Mouse (Mus musculus): ENCODE results near the gene Slc17a8. TPM values are rescaled to one million over a fixed set of nuclear protein-coding genes. Genes with fewer than 3 reads are reported as not detected.
"Not testable (repeated sequence)": the region's sequence is repeated elsewhere in the genome, so short reads cannot be mapped to it uniquely, and the experiment has no call there.

Slc17a8 gene
- polyA plus RNA-seq, 1 experiment from 2014 or later, result 0.10 TPM

DNA sequence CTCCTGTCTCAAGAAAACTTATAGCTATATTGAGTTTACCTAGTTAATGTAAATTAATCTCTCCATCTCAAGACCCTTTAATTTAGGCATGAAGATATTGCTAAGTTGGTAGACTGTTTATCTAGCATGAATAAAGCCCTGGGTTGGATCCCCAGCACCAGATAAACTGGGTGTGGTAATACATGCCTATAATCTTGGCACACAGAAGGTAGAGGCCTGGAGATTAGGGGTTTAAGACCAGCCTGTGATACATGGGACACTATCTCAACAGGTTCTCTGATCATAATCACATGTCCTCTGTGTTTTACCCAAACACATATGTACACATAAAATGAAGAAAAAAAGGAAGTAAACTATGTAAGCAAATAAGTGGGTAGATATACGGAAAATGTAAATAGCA is 32.3 kb downstream of the Slc17a8 start:
- no peak for ATAC-seq (ENCODE audit: insufficient number of reproducible peaks, insufficient read depth, low FRiP score, low TSS enrichment)
- Histone ChIP-seq H3K4me3 (no peak overlapping the region), H3K4me2 (replicated peaks) (no peak overlapping the region), H3K9me3 (no peaks in the 10 kb centered on the region), H3K27me3 (no peaks in the 10 kb centered on the region), H3K9ac (no peak overlapping the region), H3K27ac (no peak overlapping the region), H3K4me1 (no peaks in the 10 kb centered on the region), H3K36me3 (no peaks in the 10 kb centered on the region)
- 93% methylated on average over 1 of the region's 1 CpGs for WGBS

- Histone ChIP-seq H3K27ac (no peak overlapping the region), H3K9ac (no peak overlapping the region), H3K9me3 (no peaks in the 10 kb centered on the region), H3K36me3 (no peaks in the 10 kb centered on the region), H3K4me1 (no peaks in the 10 kb centered on the region), H3K4me2 (replicated peaks) (no peak overlapping the region), H3K4me3 (no peak overlapping the region), H3K27me3 (no peaks in the 10 kb centered on the region)
- ATAC-seq (ENCODE audit: insufficient number of reproducible peaks, insufficient read depth, low FRiP score, low TSS enrichment), result no peak
- WGBS, result 89% methylated on average over 4 of the region's 4 CpGs
Measured at GRCm38 (mm10) chr10:89584709-89585108, 36.3 kb downstream of the Slc17a8 start.

- Histone ChIP-seq H3K9ac (no peak overlapping the region), H3K4me1 (no peaks in the 10 kb centered on the region), H3K36me3 (no peaks in the 10 kb centered on the region), H3K9me3 (no peaks in the 10 kb centered on the region), H3K4me3 (no peak overlapping the region), H3K27me3 (no peaks in the 10 kb centered on the region), H3K4me2 (replicated peaks) (no peak overlapping the region), H3K27ac (no peak overlapping the region)
- WGBS, result 88% methylated on average over 4 of the region's 4 CpGs
- ATAC-seq (ENCODE audit: insufficient number of reproducible peaks, insufficient read depth, low FRiP score, low TSS enrichment), result no peak
Measured at GRCm38 (mm10) chr10:89578801-89579200, 42.3 kb downstream of the Slc17a8 start.

DNA sequence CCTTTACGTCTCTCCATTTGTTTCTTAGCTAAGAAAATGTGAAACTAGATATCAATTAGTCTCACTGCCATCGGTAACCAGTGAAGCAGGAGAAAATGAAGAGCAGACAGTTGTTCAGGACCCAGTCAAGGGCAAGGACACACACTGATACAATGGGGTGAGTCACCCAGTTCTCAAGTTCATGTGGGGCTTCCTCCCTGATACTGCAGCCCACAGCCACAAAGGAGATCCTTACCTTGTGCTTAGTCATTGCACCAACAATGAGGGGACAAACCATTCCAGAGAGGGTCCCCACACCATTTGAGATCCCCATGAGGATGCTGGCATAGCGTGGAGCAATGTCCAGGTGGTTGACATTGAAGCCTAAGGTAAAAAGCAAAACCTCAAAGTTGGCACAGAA is 43.4 kb downstream of the Slc17a8 start:
- no peaks in the 10 kb centered on the region for H3K4me1 ChIP-seq
- H3K36me3 ChIP-seq, result no peaks in the 10 kb centered on the region
- no peak overlapping the region for H3K4me2 ChIP-seq (replicated peaks)
- no peak overlapping the region for H3K27ac ChIP-seq
- 81% methylated on average over 3 of the region's 3 CpGs for WGBS
- no peak overlapping the region for H3K9ac ChIP-seq
- no peaks in the 10 kb centered on the region for H3K9me3 ChIP-seq
- ATAC-seq (ENCODE audit: insufficient number of reproducible peaks, insufficient read depth, low FRiP score, low TSS enrichment), result no peak
- no peak overlapping the region for H3K4me3 ChIP-seq
- no peaks in the 10 kb centered on the region for H3K27me3 ChIP-seq

DNA sequence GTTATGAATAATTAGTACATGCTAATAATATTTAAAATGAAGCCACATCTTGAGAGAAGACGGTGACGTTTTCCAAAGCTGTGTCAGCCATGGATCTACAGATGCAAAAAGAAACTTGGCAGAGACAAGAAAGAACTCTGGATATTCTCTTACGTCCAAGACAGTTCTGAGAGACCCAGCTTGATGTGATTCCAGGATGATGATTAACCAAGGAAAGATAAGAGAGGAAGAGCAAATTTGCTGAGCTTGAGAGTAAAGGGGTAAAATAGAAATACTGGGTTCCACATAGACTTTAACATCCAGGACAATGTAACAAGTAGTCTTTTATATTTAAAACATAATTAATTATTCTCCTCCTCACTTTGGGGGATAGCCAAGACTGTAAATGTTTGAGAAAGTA is 47.6 kb downstream of the Slc17a8 start:
- Histone ChIP-seq H3K4me3 (no peak overlapping the region), H3K4me2 (replicated peaks) (no peak overlapping the region), H3K9ac (no peak overlapping the region), H3K4me1 (no peaks in the 10 kb centered on the region), H3K27ac (no peak overlapping the region), H3K36me3 (no peaks in the 10 kb centered on the region), H3K9me3 (no peaks in the 10 kb centered on the region), H3K27me3 (no peaks in the 10 kb centered on the region)
- ATAC-seq (ENCODE audit: insufficient number of reproducible peaks, insufficient read depth, low FRiP score, low TSS enrichment), result no peak
- 90% methylated on average over 3 of the region's 3 CpGs for WGBS

- H3K27me3 ChIP-seq, result no peaks in the 10 kb centered on the region
- H3K36me3 ChIP-seq, result no peaks in the 10 kb centered on the region
- H3K27ac ChIP-seq, result no peak overlapping the region
- no peak overlapping the region for H3K4me2 ChIP-seq (replicated peaks)
- ATAC-seq (ENCODE audit: insufficient number of reproducible peaks, insufficient read depth, low FRiP score, low TSS enrichment), result no peak
- no peaks in the 10 kb centered on the region for H3K4me1 ChIP-seq
- 90% methylated on average over 6 of the region's 6 CpGs for WGBS
- no peak overlapping the region for H3K4me3 ChIP-seq
- H3K9me3 ChIP-seq, result no peaks in the 10 kb centered on the region
- no peak overlapping the region for H3K9ac ChIP-seq
Measured at GRCm38 (mm10) chr10:89572946-89573345, 48.1 kb downstream of the Slc17a8 start.

GRCm38 (mm10) chr10:89567391-89567790 is 53.7 kb downstream of the Slc17a8 start:
- Histone ChIP-seq H3K27ac (no peak overlapping the region), H3K27me3 (no peaks in the 10 kb centered on the region), H3K4me3 (no peak overlapping the region), H3K36me3 (no peaks in the 10 kb centered on the region), H3K9me3 (no peaks in the 10 kb centered on the region), H3K9ac (no peak overlapping the region), H3K4me1 (no peaks in the 10 kb centered on the region), H3K4me2 (replicated peaks) (no peak overlapping the region)
- WGBS, result 93% methylated on average over 2 of the region's 2 CpGs
- ATAC-seq (ENCODE audit: insufficient number of reproducible peaks, insufficient read depth, low FRiP score, low TSS enrichment), result no peak

GRCm38 (mm10) chr10:89565301-89566022 is 55.6 kb downstream of the Slc17a8 start:
- Histone ChIP-seq H3K27me3 (no peaks in the 10 kb centered on the region), H3K4me3 (no peak overlapping the region), H3K4me1 (no peaks in the 10 kb centered on the region), H3K27ac (no peak overlapping the region), H3K9ac (no peak overlapping the region), H3K36me3 (no peaks in the 10 kb centered on the region), H3K9me3 (no peaks in the 10 kb centered on the region), H3K4me2 (replicated peaks) (no peak overlapping the region)
- WGBS, result 88% methylated on average over 9 of the region's 9 CpGs
- no peak for ATAC-seq (ENCODE audit: insufficient number of reproducible peaks, insufficient read depth, low FRiP score, low TSS enrichment)

- Histone ChIP-seq H3K4me1 (no peaks in the 10 kb centered on the region), H3K4me3 (no peak overlapping the region), H3K27ac (no peak overlapping the region), H3K9ac (no peak overlapping the region), H3K27me3 (no peaks in the 10 kb centered on the region), H3K36me3 (no peaks in the 10 kb centered on the region), H3K4me2 (replicated peaks) (no peak overlapping the region), H3K9me3 (no peaks in the 10 kb centered on the region)
- ATAC-seq (ENCODE audit: insufficient number of reproducible peaks, insufficient read depth, low FRiP score, low TSS enrichment), result no peak
- WGBS, result 86% methylated on average over 6 of the region's 6 CpGs
Measured at GRCm38 (mm10) chr10:89562113-89562512, 58.9 kb downstream of the Slc17a8 start.

GRCm38 (mm10) chr10:89559351-89559750 is 61.7 kb downstream of the Slc17a8 start:
- no peak overlapping the region for H3K4me2 ChIP-seq (replicated peaks)
- no peaks in the 10 kb centered on the region for H3K36me3 ChIP-seq
- no peaks in the 10 kb centered on the region for H3K27me3 ChIP-seq
- no peak overlapping the region for H3K27ac ChIP-seq
- H3K9me3 ChIP-seq, result no peaks in the 10 kb centered on the region
- ATAC-seq (ENCODE audit: insufficient number of reproducible peaks, insufficient read depth, low FRiP score, low TSS enrichment), result no peak
- H3K4me3 ChIP-seq, result no peak overlapping the region
- no peak overlapping the region for H3K9ac ChIP-seq
- WGBS, result 70% methylated on average over 3 of the region's 3 CpGs
- no peaks in the 10 kb centered on the region for H3K4me1 ChIP-seq

GRCm38 (mm10) chr10:89554885-89555284 is 66.2 kb downstream of the Slc17a8 start:
- not testable (repeated sequence) for H3K4me2 ChIP-seq (replicated peaks); ATAC-seq (ENCODE audit: insufficient number of reproducible peaks, insufficient read depth, low FRiP score, low TSS enrichment)

GRCm38 (mm10) chr10:89553855-89554254 is 67.2 kb downstream of the Slc17a8 start:
- WGBS, result 87% methylated on average over 7 of the region's 7 CpGs
- H3K9ac ChIP-seq; ATAC-seq (ENCODE audit: insufficient number of reproducible peaks, insufficient read depth, low FRiP score, low TSS enrichment); H3K27ac ChIP-seq; H3K4me2 ChIP-seq (replicated peaks); H3K9me3 ChIP-seq; H3K27me3 ChIP-seq; H3K36me3 ChIP-seq; H3K4me3 ChIP-seq; H3K4me1 ChIP-seq: not testable (repeated sequence)

More at GRCm38 (mm10) chr10:89554885-89555284, 66.2 kb downstream of the Slc17a8 start:
- not testable (repeated sequence) for H3K9ac ChIP-seq, H3K27me3 ChIP-seq, H3K9me3 ChIP-seq, H3K27ac ChIP-seq, H3K4me3 ChIP-seq, H3K36me3 ChIP-seq, H3K4me1 ChIP-seq
- 81% methylated on average over 13 of the region's 13 CpGs for WGBS

All from embryonic facial prominence, embryonic 12.5 days (tissue).